Mouse (Mus musculus) frontal cortex, adult 2 months (tissue): Measurements from ENCODE around the gene Tmem42. TPM values are rescaled to one million over a fixed set of nuclear protein-coding genes. Genes with fewer than 3 reads are reported as not detected.

Source experiments
- DNase-seq, 2 experiments: peaks; one replicate each; pipeline ENCODE4 v3.0.0; 2022; ENCODE audit warnings: low spot score in 1 of 2; ENCODE audit errors: extremely low spot score in 1 of 2
- polyA plus RNA-seq: library from polyadenylated mRNA; depleted of rRNA; stranded (reverse); fragments of >200 nt; gene quantifications from 2 replicates; pipeline ENCODE4 v1.2.3, GENCODE M21; 2012; rRNA removed

Tmem42 gene
- polyA plus RNA-seq = 31.0 and 34.1 TPM in 2 replicates

DNA sequence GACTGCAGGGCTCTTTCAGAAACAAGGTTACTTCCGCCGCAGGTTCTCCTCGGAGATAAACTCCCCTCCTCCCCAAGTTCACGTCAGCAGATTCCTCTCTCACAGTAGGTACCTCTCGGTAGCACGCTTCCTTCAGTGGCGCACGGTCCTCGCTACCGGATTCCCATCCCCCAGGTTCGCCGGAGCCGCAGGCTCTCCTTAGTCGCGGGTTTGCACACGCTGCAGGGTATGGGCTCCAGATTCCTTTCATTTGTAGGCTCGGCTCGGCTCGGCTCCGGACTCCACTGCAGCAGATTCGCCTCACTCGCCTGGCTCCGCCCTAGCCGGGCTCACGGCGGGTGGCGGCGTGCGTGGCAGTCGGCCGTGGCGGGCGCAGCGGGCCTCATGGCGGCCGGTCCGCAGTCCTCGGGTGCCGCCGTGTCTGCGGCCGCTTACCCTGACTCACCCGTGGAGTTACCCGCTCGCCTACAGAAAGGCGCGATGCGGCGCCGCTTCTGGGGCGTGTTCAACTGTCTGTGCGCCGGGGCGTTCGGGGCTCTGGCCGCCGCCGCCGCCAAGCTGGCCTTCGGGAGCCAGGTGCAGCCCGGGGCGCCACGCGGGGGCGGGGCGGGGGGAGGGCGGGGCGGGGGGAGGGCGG, at the start of gene Tmem42:
Gene Tmem42 (plus strand): TSS at position 332 of the 637 bp plus-strand sequence.
- peak; percentile 57 to 82 for DNase-seq

DNA sequence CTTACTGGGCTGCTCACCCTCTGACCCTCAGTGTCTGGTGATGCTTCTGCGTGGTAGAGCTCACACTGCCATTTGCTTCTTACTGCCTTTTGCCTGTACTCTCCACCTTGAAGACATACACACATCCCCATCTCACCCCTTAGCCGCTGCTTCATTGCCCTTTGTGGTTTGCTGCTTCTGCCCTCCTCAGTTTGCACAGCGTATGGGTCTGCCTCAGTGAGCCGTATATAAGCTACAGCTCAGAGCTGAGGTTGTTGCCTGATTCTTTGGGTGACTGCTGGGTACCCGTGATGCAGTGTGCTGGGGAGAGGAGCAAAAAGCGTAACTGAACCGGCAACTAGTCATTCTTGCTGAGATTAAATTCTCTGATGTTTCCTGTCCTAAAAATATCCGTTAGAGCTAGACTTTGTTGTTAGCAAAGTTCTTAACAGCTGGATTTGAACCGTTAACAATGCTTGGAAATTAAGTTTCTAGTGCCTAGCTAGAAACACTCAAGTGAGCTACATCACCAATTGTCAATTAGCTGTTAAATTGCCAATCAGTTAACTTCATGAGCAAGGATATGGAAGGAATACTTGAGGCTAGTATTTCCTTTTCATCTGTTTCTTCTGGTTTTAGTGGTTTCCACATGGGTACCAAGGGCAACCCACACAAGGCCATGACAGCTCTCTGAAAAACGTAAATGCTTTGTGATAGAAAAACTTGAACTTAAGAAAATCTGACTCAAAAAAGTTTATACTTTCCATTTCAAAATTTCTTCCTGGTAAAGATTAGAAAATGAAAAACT, 22.5 kb upstream of the Tmem42 start:
- DNase-seq = no peak

GRCm38 (mm10) chr9:122999193-122999586, 21.9 kb upstream of the Tmem42 start:
- DNase-seq = no peak

DNA sequence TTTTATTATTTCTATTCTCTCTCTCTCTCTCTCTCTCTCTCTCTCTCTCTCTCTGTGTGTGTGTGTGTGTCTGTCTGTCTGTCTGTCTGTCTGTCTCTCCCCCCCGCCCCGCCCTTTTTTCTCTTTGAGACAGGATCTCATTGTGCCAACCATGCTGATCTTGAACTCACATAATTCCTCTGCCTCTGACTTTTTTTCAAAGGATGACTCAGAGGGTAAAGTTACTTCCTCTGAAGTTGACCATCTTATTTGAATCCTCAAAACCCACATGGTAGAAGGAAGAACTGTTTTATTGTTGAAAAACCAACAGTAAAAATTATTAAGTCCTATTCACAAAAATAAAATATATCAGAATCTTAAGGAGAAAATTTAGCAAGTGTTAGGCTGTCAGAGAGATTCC, 16.4 kb upstream of the Tmem42 start:
- DNase-seq = no peak

DNA sequence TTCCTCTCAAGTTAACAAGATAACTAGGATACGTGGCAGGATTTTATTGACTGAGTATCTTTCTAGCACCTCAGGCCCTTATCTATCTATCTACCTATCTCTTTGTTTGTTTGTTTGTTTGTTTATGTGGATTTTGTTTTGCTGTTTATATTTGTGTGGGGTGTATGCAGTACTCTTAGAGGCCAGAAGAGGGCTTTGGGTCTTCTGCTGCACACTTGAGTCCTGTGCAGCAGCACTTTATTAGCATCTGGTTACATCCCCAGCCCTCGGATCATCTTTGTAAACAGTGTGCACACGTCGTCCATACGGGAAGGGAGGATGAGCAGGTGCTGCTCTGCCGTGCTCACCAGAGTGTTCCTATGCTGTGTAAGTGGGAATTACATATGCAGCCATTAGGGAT, 15.1 kb upstream of the Tmem42 start:
- DNase-seq = no peak

DNA sequence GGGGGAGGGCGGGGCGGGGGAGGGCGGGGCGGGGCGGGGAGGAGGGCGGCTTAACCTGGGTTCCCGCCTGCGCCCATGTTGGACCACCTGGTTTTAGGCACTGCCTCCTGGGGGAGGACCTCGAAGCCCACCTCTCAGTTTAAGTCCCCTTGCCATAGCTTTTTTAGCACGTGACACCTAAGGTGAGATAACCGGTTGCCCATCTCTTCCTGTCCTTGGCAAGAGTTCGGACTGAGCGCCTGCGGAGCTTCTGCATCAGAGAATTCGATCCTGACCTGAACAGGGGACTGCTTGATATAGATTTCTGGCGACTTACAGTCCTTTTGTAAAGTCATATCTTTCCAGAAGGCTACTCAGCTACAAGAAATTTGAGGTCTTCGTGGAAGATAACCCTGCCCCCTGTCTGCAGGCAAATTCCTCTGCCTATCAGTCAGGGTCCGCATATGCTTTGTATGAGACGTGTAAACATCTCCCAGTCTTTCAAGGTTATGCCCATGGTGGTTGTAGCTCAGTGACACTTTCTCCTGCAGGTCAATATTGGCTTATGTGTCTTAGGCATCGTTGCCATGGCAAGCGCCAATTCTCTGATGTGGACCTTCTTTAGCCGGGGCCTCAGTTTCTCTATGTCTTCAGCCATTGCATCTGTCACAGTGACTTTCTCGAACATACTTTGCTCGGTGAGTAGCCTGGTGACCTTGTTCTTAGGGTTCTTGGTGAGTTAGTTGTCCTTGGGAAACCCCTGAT, 682 bp downstream of the Tmem42 start:
- DNase-seq = peak in 1 of 2 experiments; percentile 30

- no peak for DNase-seq
These were observed 3.1 kb downstream of the Tmem42 start for GRCm38 (mm10) chr9:123024201-123024600.

DNA sequence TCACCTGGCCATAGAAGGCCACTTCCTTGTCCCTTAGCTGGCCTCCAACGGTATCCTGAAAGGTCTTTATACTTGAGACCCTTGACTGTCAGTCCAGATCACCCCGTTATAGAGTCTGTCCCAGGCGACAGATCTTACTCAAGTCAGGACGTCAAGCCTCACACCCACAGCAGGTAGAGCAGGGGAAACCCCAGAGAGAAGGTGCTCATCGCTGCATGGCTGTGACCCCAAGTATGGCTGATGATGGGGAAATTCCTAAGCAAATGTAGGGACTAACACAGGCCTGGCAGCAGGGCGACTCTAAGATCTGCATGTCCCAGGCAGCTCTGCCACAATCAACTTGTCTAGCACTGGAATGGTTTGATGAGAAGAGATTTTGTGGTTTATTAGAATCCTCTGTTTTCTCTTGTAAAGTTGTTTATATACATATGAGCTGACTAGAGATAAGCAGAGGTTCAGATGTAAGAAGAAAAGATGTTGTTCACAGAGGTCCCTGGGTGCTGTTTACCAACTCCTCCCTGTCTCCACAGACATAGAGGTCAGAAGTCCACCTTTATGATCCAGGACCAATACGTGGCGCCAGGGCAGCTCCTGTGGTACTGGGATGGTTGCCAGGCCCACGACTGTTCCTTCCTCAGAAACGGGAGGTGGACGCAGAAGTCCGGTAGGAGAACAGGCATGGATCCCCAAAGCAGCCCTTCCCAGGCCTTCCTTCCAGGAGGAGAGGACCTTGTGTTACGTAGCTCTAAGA, 10.5 kb downstream of the Tmem42 start:
- no peak for DNase-seq

DNA sequence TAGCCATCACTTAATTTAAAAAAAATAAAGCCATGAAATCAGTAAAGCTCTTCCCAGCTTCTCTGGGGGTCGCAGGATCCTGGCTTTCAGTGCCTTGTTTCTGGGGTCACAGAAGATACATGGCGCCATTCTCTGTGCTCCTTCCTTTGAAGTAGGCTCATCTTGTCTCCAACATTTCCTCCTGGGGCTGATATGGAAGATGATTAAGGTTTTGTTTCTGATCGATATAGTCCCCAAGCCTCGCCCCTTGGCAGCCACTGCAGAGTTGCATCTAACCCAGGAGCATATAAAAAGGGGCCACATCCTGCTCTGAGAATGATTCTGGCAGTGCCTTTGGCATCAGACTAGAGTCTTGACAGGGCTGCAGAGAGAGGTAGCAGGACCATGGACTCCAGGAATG, 13.3 kb downstream of the Tmem42 start, which contains the start of gene Tgm4:
Gene Tgm4 (plus strand): TSS at position 301 of the 400 bp plus-strand sequence.
- no peak for DNase-seq

- DNase-seq = no peak
These were observed 26.5 kb downstream of the Tmem42 start for GRCm38 (mm10) chr9:123047665-123048064.

- DNase-seq = no peak
These were observed 37.7 kb downstream of the Tmem42 start for GRCm38 (mm10) chr9:123058724-123059292.

DNA sequence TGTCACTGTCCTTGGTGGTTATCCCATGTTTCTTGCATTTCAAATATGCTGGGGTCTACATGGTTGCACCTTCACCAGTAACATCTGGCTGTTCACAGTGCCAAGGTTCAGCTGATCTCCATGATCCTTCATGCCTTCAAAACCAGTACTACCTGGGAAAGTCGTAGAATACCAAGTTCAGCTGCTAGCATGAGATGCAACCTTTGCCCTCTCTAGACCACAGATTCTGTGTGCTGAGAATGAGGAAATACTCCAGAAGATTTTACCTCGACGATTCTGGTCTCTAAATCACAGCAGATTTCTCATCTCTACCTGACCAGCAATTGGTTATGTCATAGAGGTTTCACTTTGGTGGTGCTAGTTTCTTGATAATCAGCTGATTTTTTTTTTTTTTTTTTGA, 39.0 kb downstream of the Tmem42 start:
- no peak for DNase-seq

Other genes starting within 250 kb of the Tmem42 start
- 12.2 and 14.7 TPM in 2 replicates for gene Tcaim, start 215.8 kb upstream of the Tmem42 start, polyA plus RNA-seq
- not detected in 2 replicates for gene Gm35549, start 177.3 kb upstream of the Tmem42 start, polyA plus RNA-seq
- 141 and 158 TPM in 2 replicates for gene Zfp445, start 155.3 kb upstream of the Tmem42 start, polyA plus RNA-seq
- 4.1 and 4.3 TPM in 2 replicates for gene Zkscan7, start 135.6 kb upstream of the Tmem42 start, polyA plus RNA-seq
- 4.8 and 5.9 TPM in 2 replicates for gene Zfp105, start 98.3 kb upstream of the Tmem42 start, polyA plus RNA-seq
- 20.5 and 20.7 TPM in 2 replicates for gene 1110059G10Rik, start 70.3 kb upstream of the Tmem42 start, polyA plus RNA-seq
- 1.1 and 1.9 TPM in 2 replicates for gene Kif15, start 70.3 kb upstream of the Tmem42 start, polyA plus RNA-seq
- gene Tgm4, start 13.4 kb downstream of the Tmem42 start, polyA plus RNA-seq = 1.4 and 1.5 TPM in 2 replicates
- 62.0 and 63.7 TPM in 2 replicates for gene Zdhhc3, start 91.9 kb downstream of the Tmem42 start, polyA plus RNA-seq
- 65.5 and 71.4 TPM in 2 replicates for gene Exosc7, start 91.9 kb downstream of the Tmem42 start, polyA plus RNA-seq
- gene Clec3b, start 129.6 kb downstream of the Tmem42 start, polyA plus RNA-seq = 5.8 and 8.4 TPM in 2 replicates
- 0.18 and 0.25 TPM in 2 replicates for gene Cdcp1, start 194.7 kb downstream of the Tmem42 start, polyA plus RNA-seq
- gene Tmem158, start 239.4 kb downstream of the Tmem42 start, polyA plus RNA-seq = 51.9 and 54.8 TPM in 2 replicates